Mouse (Mus musculus) kidney, postnatal 36 days (tissue): ENCODE results near the gene Ercc4.

Source experiments
- DNase-seq, 2 experiments: peaks; one replicate each; pipeline ENCODE4 v3.0.0; 2021 to 2022; ENCODE audit warnings: mixed read lengths in 2 of 2

The Ercc4 gene

DNA sequence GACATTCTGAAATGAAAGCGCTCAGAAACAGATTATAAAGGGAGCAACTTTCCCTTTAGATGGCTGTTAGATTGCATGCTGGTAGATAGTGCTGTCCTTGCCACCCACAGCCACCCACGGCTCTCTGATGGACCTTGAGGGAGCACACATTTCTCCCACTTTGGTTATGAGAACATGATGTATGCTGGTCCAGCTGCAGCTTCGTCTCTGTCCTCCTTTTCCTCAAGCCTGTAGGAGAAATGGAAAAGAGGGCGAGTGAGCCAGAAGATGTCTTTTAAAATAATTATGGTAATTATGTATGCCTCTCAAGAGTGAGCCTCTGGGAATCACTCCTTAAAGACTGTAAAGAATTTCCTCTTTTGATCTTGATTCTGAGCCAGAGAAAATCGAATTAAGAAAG, 87.1 kb downstream of the Ercc4 start:
- DNase-seq: no peak

DNA sequence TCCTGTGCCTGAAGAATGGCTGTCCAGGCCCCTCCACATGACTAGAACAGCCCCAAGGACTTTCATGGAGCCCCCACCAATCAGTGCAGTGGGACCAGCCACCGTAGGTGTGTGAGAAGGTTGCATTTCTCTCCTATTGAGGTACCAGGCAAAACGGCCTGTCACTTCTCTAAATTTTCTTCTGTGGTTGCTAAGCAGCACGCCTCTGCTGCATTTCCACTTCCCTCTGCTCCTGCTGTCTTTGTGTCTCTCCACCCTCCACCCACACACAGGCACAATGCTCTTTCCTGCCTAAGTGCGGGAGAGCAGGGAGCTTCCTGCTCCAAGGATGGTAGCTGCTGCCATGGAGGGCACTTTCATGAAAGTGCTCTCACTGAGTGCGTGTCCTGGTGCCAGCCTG, 87.8 kb downstream of the Ercc4 start:
- DNase-seq: no peak

DNA sequence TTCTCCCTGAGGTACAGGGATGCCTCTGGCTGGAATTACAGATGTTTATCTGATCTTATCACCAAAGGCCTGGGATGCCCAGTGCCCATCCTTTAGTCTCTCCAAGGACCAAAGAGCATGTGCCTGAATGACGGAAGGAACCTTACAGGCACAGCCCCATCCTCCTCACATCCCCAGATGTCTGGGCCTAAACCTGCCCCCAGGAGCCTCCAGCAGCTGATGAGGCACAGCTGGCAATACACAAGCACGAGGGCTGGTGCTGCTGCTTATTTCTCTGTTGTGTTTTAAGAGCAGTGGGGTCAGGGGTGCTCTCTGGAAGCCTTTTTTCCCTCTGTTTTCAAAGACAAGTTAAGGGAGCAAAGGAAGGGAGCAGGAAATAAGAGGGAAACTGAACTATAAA, 89.7 kb downstream of the Ercc4 start:
- DNase-seq: no peak
